Mouse (Mus musculus): ENCODE measurements around the gene Ssx2ip. TPM values are rescaled to one million over a fixed set of nuclear protein-coding genes. Genes with fewer than 3 reads are reported as not detected.

Gene Ssx2ip
- 16.2 and 16.8 TPM in 2 replicates for polyA plus RNA-seq (2015; fragmentation: Nextera tagmentation; extraction: Ambion mirVana)

GRCm38 (mm10) chr3:146404311-146405201, at the start of gene Ssx2ip:
TSS of gene Ssx2ip (plus strand) at chr3:146404642.
- H3K27me3 ChIP-seq (ENCODE audit: control insufficient read depth, insufficient read depth, low read length): no peaks in the 10 kb centered on the region
- H3K27ac ChIP-seq (ENCODE audit: low read length): peak within 1 kb of the TSS; percentile 62
- peak within 1 kb of the TSS; percentile 94 for H3K9ac ChIP-seq (ENCODE audit: low read length)
- peak; percentile 98 for ATAC-seq (replicated peaks; ENCODE audit: extremely low read depth, insufficient read depth, low FRiP score)
- 0 out of 2 replicates have a peak, but pooled peaks cover 5% of the 10 kb centered on the region for H3K9me3 ChIP-seq (replicated peaks; ENCODE audit: control insufficient read depth, low read length)
- H3K36me3 ChIP-seq (ENCODE audit: control insufficient read depth, insufficient read depth): no peaks in the 10 kb centered on the region
- H3K4me3 ChIP-seq (ENCODE audit: low read length): peak within 1 kb of the TSS; percentile 92
- under 1% methylated on average over 95 of the region's 100 CpGs for WGBS
- peaks cover 17% of the 10 kb centered on the region for H3K4me1 ChIP-seq (ENCODE audit: control insufficient read depth, insufficient read depth, low read length)
- H3K4me2 ChIP-seq (ENCODE audit: low read depth, low read length): peak within 1 kb of the TSS; percentile 95

GRCm38 (mm10) chr3:146355146-146355545, 49.3 kb upstream of the Ssx2ip start:
- no peak overlapping the region for H3K4me3 ChIP-seq (ENCODE audit: low read length)
- H3K27me3 ChIP-seq (ENCODE audit: control insufficient read depth, insufficient read depth, low read length): no peaks in the 10 kb centered on the region
- ATAC-seq (replicated peaks; ENCODE audit: extremely low read depth, insufficient read depth, low FRiP score): no peak
- H3K9me3 ChIP-seq (replicated peaks; ENCODE audit: control insufficient read depth, low read length): no peaks in the 10 kb centered on the region
- WGBS: 58% methylated on average over 3 of the region's 3 CpGs
- no peaks in the 10 kb centered on the region for H3K36me3 ChIP-seq (ENCODE audit: control insufficient read depth, insufficient read depth)
- no peak overlapping the region for H3K9ac ChIP-seq (ENCODE audit: low read length)
- H3K4me1 ChIP-seq (ENCODE audit: control insufficient read depth, insufficient read depth, low read length): no peaks in the 10 kb centered on the region
- H3K27ac ChIP-seq (ENCODE audit: low read length): no peak overlapping the region
- no peak overlapping the region for H3K4me2 ChIP-seq (ENCODE audit: low read depth, low read length)

- WGBS: 86% methylated on average over 9 of the region's 9 CpGs
- no peak overlapping the region for H3K9ac ChIP-seq (ENCODE audit: low read length)
- H3K4me1 ChIP-seq (ENCODE audit: control insufficient read depth, insufficient read depth, low read length): no peaks in the 10 kb centered on the region
- no peak for ATAC-seq (replicated peaks; ENCODE audit: extremely low read depth, insufficient read depth, low FRiP score)
- H3K4me3 ChIP-seq (ENCODE audit: low read length): no peak overlapping the region
- no peak overlapping the region for H3K27ac ChIP-seq (ENCODE audit: low read length)
- H3K27me3 ChIP-seq (ENCODE audit: control insufficient read depth, insufficient read depth, low read length): no peaks in the 10 kb centered on the region
- H3K4me2 ChIP-seq (ENCODE audit: low read depth, low read length): no peak overlapping the region
- no peaks in the 10 kb centered on the region for H3K9me3 ChIP-seq (replicated peaks; ENCODE audit: control insufficient read depth, low read length)
- no peaks in the 10 kb centered on the region for H3K36me3 ChIP-seq (ENCODE audit: control insufficient read depth, insufficient read depth)
Measured at GRCm38 (mm10) chr3:146365471-146365870, 39.0 kb upstream of the Ssx2ip start.

GRCm38 (mm10) chr3:146367058-146367457, 37.4 kb upstream of the Ssx2ip start:
- 90% methylated on average over 2 of the region's 2 CpGs for WGBS
- Histone ChIP-seq H3K27me3 (ENCODE audit: control insufficient read depth, insufficient read depth, low read length) (no peaks in the 10 kb centered on the region), H3K9ac (ENCODE audit: low read length) (no peak overlapping the region), H3K4me1 (ENCODE audit: control insufficient read depth, insufficient read depth, low read length) (no peaks in the 10 kb centered on the region), H3K27ac (ENCODE audit: low read length) (no peak overlapping the region), H3K36me3 (ENCODE audit: control insufficient read depth, insufficient read depth) (no peaks in the 10 kb centered on the region), H3K9me3 (replicated peaks; ENCODE audit: control insufficient read depth, low read length) (no peaks in the 10 kb centered on the region), H3K4me2 (ENCODE audit: low read depth, low read length) (no peak overlapping the region), H3K4me3 (ENCODE audit: low read length) (no peak overlapping the region)
- ATAC-seq (replicated peaks; ENCODE audit: extremely low read depth, insufficient read depth, low FRiP score): no peak

GRCm38 (mm10) chr3:146370553-146371095, 33.8 kb upstream of the Ssx2ip start:
- Histone ChIP-seq H3K36me3 (ENCODE audit: control insufficient read depth, insufficient read depth) (no peaks in the 10 kb centered on the region), H3K4me2 (ENCODE audit: low read depth, low read length) (no peak overlapping the region), H3K9me3 (replicated peaks; ENCODE audit: control insufficient read depth, low read length) (no peaks in the 10 kb centered on the region), H3K9ac (ENCODE audit: low read length) (no peak overlapping the region), H3K4me3 (ENCODE audit: low read length) (no peak overlapping the region), H3K4me1 (ENCODE audit: control insufficient read depth, insufficient read depth, low read length) (no peaks in the 10 kb centered on the region), H3K27me3 (ENCODE audit: control insufficient read depth, insufficient read depth, low read length) (no peaks in the 10 kb centered on the region), H3K27ac (ENCODE audit: low read length) (no peak overlapping the region)
- ATAC-seq (replicated peaks; ENCODE audit: extremely low read depth, insufficient read depth, low FRiP score): no peak
- 81% methylated on average over 7 of the region's 7 CpGs for WGBS

GRCm38 (mm10) chr3:146371201-146371600, 33.2 kb upstream of the Ssx2ip start:
- Histone ChIP-seq H3K4me2 (ENCODE audit: low read depth, low read length) (no peak overlapping the region), H3K36me3 (ENCODE audit: control insufficient read depth, insufficient read depth) (no peaks in the 10 kb centered on the region), H3K27me3 (ENCODE audit: control insufficient read depth, insufficient read depth, low read length) (no peaks in the 10 kb centered on the region), H3K9me3 (replicated peaks; ENCODE audit: control insufficient read depth, low read length) (no peaks in the 10 kb centered on the region), H3K4me3 (ENCODE audit: low read length) (no peak overlapping the region), H3K9ac (ENCODE audit: low read length) (no peak overlapping the region), H3K4me1 (ENCODE audit: control insufficient read depth, insufficient read depth, low read length) (no peaks in the 10 kb centered on the region), H3K27ac (ENCODE audit: low read length) (no peak overlapping the region)
- 76% methylated on average over 5 of the region's 5 CpGs for WGBS
- ATAC-seq (replicated peaks; ENCODE audit: extremely low read depth, insufficient read depth, low FRiP score): no peak

- no peak overlapping the region for H3K4me3 ChIP-seq (ENCODE audit: low read length)
- H3K9me3 ChIP-seq (replicated peaks; ENCODE audit: control insufficient read depth, low read length): no peaks in the 10 kb centered on the region
- WGBS: 89% methylated on average over 3 of the region's 3 CpGs
- no peaks in the 10 kb centered on the region for H3K27me3 ChIP-seq (ENCODE audit: control insufficient read depth, insufficient read depth, low read length)
- H3K36me3 ChIP-seq (ENCODE audit: control insufficient read depth, insufficient read depth): no peaks in the 10 kb centered on the region
- no peak overlapping the region for H3K27ac ChIP-seq (ENCODE audit: low read length)
- no peak overlapping the region for H3K4me2 ChIP-seq (ENCODE audit: low read depth, low read length)
- H3K9ac ChIP-seq (ENCODE audit: low read length): no peak overlapping the region
- no peak for ATAC-seq (replicated peaks; ENCODE audit: extremely low read depth, insufficient read depth, low FRiP score)
- H3K4me1 ChIP-seq (ENCODE audit: control insufficient read depth, insufficient read depth, low read length): no peaks in the 10 kb centered on the region
Measured at GRCm38 (mm10) chr3:146374596-146375175, 29.8 kb upstream of the Ssx2ip start.

GRCm38 (mm10) chr3:146375224-146375657, 29.2 kb upstream of the Ssx2ip start:
- WGBS: 59% methylated on average over 4 of the region's 4 CpGs
- Histone ChIP-seq H3K27ac (ENCODE audit: low read length) (no peak overlapping the region), H3K4me3 (ENCODE audit: low read length) (no peak overlapping the region), H3K27me3 (ENCODE audit: control insufficient read depth, insufficient read depth, low read length) (no peaks in the 10 kb centered on the region), H3K9me3 (replicated peaks; ENCODE audit: control insufficient read depth, low read length) (no peaks in the 10 kb centered on the region), H3K4me1 (ENCODE audit: control insufficient read depth, insufficient read depth, low read length) (no peaks in the 10 kb centered on the region), H3K36me3 (ENCODE audit: control insufficient read depth, insufficient read depth) (no peaks in the 10 kb centered on the region), H3K9ac (ENCODE audit: low read length) (no peak overlapping the region), H3K4me2 (ENCODE audit: low read depth, low read length) (no peak overlapping the region)
- no peak for ATAC-seq (replicated peaks; ENCODE audit: extremely low read depth, insufficient read depth, low FRiP score)

Measured in heart, embryonic 16.5 days (tissue).